Mouse (Mus musculus) ZHBTc4 (cell line): ENCODE measurements around the gene Gins2.
A peak's percentile ranks its signal among the peaks of the same experiment; 100 is the strongest.

Experiments used
- DNase-seq: peaks from one replicate; pipeline ENCODE4 v3.0.0-alpha.2; 2011; ENCODE audit warnings: low read depth, low spot score

Gins2 gene

DNA sequence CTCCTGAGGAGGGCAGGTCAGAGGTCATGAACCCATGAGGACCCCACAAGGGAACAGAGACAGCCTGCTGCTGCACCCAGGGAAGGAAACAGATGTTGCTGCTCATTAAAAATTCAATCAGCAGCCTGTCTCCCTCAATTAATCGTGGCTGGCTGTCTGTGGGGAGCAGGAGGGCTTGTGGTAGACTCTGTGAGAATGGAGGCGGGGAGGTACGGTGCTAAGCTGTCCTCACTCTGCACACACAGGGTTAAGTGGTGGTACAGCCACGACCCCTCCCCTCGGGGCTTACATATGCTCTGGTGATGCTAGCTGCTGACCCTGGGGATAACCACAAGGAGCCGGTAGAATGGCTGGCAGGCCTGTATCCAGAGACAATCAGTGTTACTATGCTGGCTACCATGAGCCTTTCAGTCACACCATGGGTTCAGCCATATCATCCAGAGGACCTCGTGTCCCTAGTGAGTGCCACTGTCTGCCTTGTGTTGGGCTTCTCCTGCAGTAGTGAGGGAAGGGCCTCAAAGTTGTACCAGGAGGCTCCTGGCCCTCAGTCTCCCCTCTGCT is 23.9 kb downstream of the Gins2 start:
- no peak for DNase-seq

- DNase-seq: peak; percentile 68
These were observed 25.0 kb downstream of the Gins2 start for GRCm38 (mm10) chr8:120563851-120564837.

DNA sequence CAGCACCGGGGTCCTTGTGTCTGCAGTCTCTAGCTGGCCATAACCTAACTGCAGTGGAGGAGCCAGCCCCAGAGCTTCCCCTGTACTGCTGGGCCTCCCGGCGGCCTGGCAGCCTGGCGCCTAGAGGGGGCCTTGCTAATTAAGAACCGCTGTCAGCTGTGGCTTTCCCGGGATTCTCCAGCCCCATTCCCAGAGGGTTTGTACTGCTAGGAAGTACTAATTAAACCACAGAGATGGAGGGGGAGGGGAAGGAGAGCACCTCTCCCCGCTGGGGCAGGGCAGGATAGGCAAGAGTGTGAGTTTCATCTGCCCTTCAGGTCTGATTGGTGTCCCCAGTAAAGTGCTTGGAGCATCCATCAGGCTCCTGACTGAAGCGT is 25.8 kb downstream of the Gins2 start:
- DNase-seq: no peak

DNA sequence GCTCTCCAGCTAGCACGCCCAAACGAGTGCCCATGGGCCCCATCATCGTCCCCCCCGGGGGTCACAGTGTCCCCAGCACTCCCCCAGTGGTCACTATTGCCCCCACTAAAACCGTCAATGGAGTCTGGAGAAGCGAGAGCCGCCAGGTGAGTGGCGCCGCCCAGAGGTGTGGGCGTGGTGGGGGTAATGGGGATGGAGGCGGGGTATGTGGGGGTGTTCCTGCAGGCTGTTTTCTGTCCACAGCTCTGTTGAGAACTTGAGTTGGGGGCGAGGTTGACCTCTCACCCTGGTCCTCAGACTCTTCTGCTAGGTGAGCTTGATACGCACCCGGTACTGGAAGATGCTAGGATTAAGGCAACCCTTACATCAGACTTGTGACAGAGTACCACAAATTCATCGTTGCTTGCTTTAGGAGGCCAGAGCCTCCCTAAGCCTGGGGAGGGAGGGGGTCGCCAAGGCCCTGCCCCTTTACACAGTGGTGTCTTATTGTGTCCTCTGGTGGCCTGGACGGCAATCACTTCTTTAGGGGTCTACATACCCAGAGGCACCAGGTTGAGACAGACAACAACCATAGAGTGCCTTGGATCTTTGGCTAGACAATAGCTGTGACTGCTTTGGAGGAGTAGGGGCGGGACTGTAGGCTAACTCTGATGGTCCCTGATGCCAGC is 26.3 kb downstream of the Gins2 start:
- no peak for DNase-seq

DNA sequence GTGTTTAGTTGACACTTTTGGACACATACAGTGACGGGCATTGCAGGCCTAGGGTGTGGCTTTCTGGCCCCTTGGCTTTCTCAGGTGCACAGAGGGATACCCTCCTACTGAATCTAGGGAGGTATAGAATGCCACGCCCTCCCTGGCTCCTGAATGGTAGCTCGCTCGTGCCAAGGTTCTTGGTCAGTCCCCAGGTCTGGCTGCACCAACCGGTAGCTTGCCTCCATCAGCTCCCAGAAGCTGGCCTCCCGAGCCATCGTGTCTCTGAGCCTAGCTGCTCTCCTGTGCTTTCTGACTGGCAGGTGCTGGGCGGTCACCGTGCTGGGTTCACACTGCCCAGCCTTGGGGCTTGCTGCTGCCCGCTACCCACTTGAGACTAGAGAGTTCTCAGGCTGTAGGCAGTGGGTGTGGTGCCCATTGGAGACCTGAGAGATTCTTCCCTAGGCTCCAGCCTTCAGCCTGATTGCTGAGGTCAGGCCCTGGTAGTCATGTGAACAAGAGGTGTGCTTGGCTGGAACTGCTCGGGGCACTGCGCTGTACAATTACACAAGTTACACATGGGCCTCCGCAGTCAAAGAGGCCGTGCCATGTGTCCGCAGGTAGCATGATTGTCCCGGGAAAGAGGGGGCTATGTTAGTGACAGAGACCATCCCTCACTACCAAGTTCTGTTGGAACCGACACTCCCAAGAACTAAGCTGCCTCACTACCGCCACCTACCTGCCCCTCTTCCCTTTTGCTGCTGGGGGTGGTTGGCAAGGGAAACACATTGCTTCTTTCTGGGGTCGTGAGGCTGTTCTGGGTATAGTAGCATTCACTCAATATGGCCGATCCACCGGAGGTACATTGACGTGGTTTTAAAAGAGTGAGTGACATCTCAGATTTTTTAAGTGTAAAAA is 27.3 kb downstream of the Gins2 start:
- peak; percentile 58 for DNase-seq

- DNase-seq: no peak
These were observed 28.6 kb downstream of the Gins2 start for GRCm38 (mm10) chr8:120560535-120560934.

DNA sequence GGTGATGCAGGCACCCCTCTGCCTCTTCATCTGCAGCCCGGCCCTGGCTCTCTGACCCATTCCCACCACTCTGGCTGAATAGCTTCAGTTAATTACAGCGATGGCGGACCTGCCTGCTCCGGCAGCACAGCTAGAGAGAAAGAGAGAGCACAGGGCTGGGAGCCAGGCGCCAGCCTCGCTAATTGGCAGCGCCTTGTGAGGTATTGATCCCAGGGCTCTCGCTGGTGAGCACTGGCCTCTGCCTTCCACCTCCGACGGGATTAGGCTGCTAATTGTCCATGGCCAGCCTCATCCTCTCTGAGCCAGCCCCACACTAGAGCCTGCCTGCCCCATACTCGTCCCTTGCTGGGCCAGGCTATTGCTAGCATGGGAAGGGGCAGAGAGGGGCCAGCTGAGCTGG is 29.4 kb downstream of the Gins2 start:
- no peak for DNase-seq

GRCm38 (mm10) chr8:120558162-120558561 is 30.9 kb downstream of the Gins2 start:
- DNase-seq: no peak

- peak; percentile 47 for DNase-seq
These were observed 31.7 kb downstream of the Gins2 start for GRCm38 (mm10) chr8:120557170-120557965.

DNA sequence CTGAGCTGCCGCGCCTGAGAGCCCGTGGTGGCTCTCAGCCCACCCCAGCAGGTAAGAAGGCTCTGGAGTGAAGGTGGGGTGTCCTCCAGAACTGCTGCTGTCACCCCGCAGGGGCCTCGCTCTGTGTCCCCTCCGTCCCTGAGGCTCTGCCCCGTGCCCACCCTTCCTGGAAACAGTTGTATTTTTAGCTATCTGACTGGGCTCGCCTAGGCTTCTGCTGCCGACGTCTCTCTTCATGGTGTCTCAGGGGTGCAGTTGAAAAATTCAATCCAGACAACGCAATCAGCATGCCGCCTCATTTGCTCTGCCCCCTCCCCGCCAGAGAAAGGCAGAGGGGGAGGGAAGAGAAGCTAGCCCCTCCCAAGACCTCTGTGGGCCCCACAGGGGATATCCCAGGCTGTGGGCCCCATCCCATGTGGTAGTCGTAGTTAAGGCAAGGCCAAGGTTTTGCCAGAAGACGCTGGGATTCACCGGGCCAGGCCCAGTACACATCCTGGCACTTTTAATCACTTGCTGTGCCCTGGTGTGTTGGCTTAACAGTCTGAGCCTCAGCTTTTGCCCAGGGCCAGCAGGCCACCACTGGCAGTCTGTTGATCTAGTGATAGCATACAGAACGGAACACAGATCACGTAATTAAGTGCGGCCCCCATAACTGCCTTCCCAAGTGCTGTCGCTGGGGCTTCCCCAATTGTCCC is 32.8 kb downstream of the Gins2 start:
- no peak for DNase-seq

DNA sequence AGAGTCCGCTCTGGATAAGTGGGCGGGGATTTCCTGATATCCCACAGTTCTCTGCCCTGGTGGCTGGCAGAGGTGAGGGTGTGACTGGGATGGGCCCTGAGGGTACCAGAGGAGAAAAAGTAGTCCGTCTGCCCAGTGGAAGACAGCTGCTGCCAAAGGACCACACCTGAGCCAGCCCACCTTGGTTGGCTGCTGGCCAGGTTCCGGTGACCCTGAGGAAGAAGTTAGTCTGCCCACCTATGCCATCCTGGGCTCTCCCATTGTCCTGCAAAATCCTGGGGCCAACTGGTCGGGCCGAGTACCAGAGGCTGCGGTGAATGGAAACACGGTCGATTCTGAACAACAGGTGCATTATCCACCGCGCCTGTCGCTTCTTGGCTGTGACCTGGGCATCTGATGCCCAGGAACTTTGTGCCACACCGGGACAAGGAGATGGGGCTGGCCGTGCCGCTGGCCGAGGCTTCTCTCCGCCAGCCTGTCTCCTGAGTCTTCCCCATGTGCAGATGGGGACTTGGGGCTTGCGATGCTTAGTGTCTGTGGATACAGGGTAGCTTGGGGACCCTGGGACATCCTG is 34.6 kb downstream of the Gins2 start:
- DNase-seq: no peak

- DNase-seq: no peak
These were observed 35.5 kb downstream of the Gins2 start for GRCm38 (mm10) chr8:120553441-120554123.

GRCm38 (mm10) chr8:120552509-120552908 is 36.6 kb downstream of the Gins2 start:
- DNase-seq: no peak

DNA sequence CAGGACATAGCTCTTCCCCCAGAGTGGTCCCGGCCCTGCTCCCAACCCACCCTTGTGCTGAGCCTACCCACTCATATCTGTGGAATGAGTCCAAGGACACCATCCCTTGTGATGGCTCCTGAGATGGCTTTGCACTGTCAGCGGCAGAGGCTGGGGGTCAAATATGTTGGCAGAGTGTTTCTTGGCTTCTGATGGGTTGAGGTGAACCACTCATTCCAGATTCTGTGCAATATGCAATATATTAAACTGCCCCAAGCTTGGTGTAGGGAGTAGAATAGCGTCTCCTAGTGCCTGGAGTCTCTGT is 37.5 kb downstream of the Gins2 start:
- DNase-seq: no peak

DNA sequence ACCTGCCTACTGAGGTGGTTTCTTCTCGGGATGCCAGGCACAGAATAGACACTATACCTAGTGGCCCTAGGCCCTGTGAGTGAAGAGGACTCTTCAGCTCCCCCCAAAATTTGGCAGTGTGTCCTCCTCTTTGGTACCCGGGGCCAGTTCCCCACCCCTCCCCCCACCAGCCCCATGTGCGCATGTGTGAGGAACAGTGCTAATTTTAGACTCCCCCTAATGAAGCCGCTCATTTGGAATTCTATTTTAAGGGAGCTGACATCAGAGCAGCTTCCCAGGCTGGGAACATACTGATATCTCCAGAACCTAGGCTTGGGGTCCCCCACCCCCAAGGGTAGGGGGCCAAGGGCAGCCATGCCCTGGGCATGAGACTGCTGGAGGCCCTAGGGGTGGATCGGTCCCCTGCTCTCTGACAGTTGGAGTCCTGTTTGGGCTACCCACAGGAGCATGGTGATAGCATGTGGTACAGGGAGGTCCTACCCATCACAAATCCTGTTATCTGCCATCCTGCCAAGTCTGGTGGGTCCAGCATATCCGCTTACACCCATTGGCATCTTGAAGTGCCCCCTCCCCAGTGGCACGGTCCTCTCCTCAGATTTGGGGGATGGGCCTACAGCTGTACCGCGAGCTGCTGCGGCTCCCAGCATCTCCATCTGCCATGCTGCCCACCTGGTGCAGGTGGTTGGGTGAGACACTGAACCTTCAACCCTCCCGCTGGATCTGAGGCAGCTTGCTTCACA is 38.0 kb downstream of the Gins2 start:
- no peak for DNase-seq

- DNase-seq: no peak
These were observed 38.7 kb downstream of the Gins2 start for GRCm38 (mm10) chr8:120550430-120550829.

GRCm38 (mm10) chr8:120549922-120550321 is 39.2 kb downstream of the Gins2 start:
- DNase-seq: no peak

DNA sequence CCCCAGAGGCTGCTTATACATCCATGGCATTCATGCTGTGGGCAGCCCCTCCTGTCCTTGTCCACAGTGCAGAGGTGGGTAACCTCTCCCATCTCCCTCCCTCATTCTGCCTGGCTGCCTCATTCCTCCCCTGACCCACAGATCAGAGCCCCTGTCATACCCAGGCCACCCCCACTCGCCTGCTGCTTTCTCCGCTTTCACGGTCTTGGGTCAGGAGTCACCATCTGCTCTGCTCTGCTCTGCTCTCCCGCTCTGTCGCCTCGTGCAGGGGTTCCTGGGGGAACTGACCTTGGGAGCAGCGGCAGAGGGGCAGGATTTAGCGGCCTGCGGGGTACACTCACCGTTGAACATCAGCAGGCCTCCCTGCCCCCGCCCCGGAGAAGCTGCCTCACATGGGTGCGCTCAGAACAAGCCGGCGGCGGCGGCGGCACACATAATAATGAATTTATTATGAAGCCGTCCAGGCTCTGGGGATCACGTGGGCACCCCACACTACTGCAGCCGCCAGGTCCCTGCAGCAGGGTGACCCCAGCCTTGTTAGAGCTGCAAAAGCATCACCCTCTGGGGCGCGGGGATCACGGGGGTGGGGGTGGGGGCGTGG is 39.7 kb downstream of the Gins2 start:
- no peak for DNase-seq
